Mouse (Mus musculus) heart, embryonic 13.5 days (tissue): ENCODE measurements around the gene Acsbg1. TPM values are rescaled to one million over a fixed set of nuclear protein-coding genes. Genes with fewer than 3 reads are reported as not detected.

Source experiments
- ATAC-seq: fragments of 200-750 bp; cut with Nextera tagmentation; 2 replicates; pipeline ENCODE4 v1.8.0; 2017; ENCODE audit warnings: moderate TSS enrichment; ENCODE audit not compliant: insufficient number of reproducible peaks, low FRiP score, low TSS enrichment; ENCODE audit errors: extremely low read depth
- H3K27ac ChIP-seq: fragments of 300-500 bp; sonication (generic); replicated peaks from 2 replicates; pipeline ENCODE4 v1.5.1; 2015; ENCODE audit warnings: moderate library complexity, mild to moderate bottlenecking, inconsistent platforms
- H3K27me3 ChIP-seq: fragments of 300-500 bp; sonication (generic); replicated peaks from 2 replicates; pipeline ENCODE4 v1.6.1; 2015; ENCODE audit warnings: mild to moderate bottlenecking, inconsistent platforms
- H3K36me3 ChIP-seq: fragments of 300-500 bp; sonication (generic); 2 replicates; pipeline ENCODE4 v1.6.1; 2015; ENCODE audit warnings: mild to moderate bottlenecking, inconsistent platforms
- H3K4me1 ChIP-seq: fragments of 300-500 bp; sonication (generic); 2 replicates; pipeline ENCODE4 v1.6.1; 2015; ENCODE audit warnings: inconsistent platforms
- H3K4me2 ChIP-seq: fragments of 300-500 bp; sonication (generic); 2 replicates; pipeline ENCODE4 v1.6.1; 2015; ENCODE audit warnings: inconsistent platforms, mild to moderate bottlenecking, moderate library complexity
- H3K4me3 ChIP-seq: fragments of 300-500 bp; sonication (generic); 2 replicates; pipeline ENCODE4 v1.5.1; 2015; ENCODE audit warnings: moderate library complexity, mild to moderate bottlenecking, inconsistent platforms
- H3K9ac ChIP-seq: fragments of 300-500 bp; sonication (generic); 2 replicates; pipeline ENCODE4 v1.6.1; 2015; ENCODE audit warnings: inconsistent platforms, mild to moderate bottlenecking, moderate library complexity
- H3K9me3 ChIP-seq: fragments of 300-500 bp; sonication (generic); 2 replicates; pipeline ENCODE4 v1.6.1; 2016; ENCODE audit warnings: inconsistent platforms
- WGBS: fragments of 180-500 bp; shearing (Covaris S2); methylation state at CpG from one replicate; pipeline ENCODE4 v1.1.7; 2015; ENCODE audit warnings: mixed read lengths; 5-methylcytosine and 5-hydroxymethylcytosine counted together
- polyA plus RNA-seq: library from polyadenylated mRNA; unstranded; fragments of >200 nt; fragmentation: Nextera tagmentation; extraction: Ambion mirVana; gene quantifications from 2 replicates; pipeline ENCODE4 v1.2.1, GENCODE M21; 2015

Gene Acsbg1
- polyA plus RNA-seq, 1 experiment from 2014 or later, result 0.09 TPM

DNA sequence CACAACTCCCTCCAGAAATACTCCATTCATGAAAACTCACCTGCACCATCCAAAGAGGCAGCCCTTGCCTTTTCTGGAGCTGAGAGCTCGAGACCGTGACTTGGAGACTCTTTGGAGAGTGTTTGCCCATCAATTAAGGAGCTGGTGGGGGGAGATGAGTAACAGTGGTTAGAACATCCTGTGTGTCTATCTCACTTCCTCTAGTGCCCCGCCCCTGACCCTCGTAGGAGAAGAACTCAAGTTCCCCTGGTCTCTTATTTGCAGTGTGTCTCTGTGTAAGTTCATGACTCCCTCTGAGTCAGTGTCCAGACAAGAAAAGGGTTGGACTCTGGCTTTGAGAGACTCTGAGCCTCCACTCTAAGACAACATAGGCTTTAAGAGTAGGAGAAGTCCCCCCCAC, 19.1 kb downstream of the Acsbg1 start:
- H3K27me3 ChIP-seq, result peaks cover 11% of the 10 kb centered on the region; the same call in 1 of the 2 replicates
- H3K9me3 ChIP-seq, result no peaks in the 10 kb centered on the region
- no peaks in the 10 kb centered on the region for H3K36me3 ChIP-seq
- 68% methylated on average over 4 of the region's 4 CpGs for WGBS
- H3K9ac ChIP-seq, result no peak overlapping the region
- no peak overlapping the region for H3K4me2 ChIP-seq
- H3K4me3 ChIP-seq, result no peak overlapping the region
- H3K27ac ChIP-seq, result no peak overlapping the region
- H3K4me1 ChIP-seq, result peaks cover 11% of the 10 kb centered on the region
- ATAC-seq, result no peak

DNA sequence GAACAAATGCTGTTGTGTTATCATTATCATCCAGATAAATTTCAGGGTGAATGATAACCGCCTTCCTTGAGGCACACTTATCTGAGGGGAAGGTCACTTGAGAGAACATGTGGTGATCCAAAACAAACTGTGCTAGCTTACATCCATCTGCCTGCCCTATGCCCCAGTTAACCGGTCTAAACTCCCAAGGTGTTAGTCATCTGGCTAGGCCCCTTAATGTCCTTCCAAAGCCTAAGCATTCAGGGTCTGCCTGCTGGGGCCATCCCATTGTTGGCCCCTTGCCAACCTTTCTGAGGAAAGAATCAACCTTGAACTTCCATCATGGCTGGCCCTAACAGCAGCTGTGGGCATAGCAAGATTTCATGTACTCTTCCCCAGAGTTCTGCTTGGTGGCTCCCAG, 19.5 kb downstream of the Acsbg1 start:
- H3K36me3 ChIP-seq, result no peaks in the 10 kb centered on the region
- no peak overlapping the region for H3K4me3 ChIP-seq
- H3K4me2 ChIP-seq, result no peak overlapping the region
- no peaks in the 10 kb centered on the region for H3K9me3 ChIP-seq
- H3K9ac ChIP-seq, result no peak overlapping the region
- H3K27me3 ChIP-seq, result peaks cover 11% of the 10 kb centered on the region; the same call in 1 of the 2 replicates
- no peak for ATAC-seq
- H3K27ac ChIP-seq, result no peak overlapping the region
- H3K4me1 ChIP-seq, result peaks cover 11% of the 10 kb centered on the region
- WGBS, result 58% methylated on average over 2 of the region's 2 CpGs

- no peak for ATAC-seq
- Histone ChIP-seq H3K9me3 (no peaks in the 10 kb centered on the region), H3K9ac (no peak overlapping the region), H3K27me3 (peaks cover 11% of the 10 kb centered on the region; the same call in 1 of the 2 replicates), H3K4me2 (no peak overlapping the region), H3K4me1 (peaks cover 11% of the 10 kb centered on the region), H3K36me3 (no peaks in the 10 kb centered on the region), H3K4me3 (no peak overlapping the region), H3K27ac (no peak overlapping the region)
- 59% methylated on average over 3 of the region's 3 CpGs for WGBS
Observed at GRCm38 (mm10) chr9:54641548-54641947, 20.1 kb downstream of the Acsbg1 start.

- Histone ChIP-seq H3K9me3 (no peaks in the 10 kb centered on the region), H3K36me3 (no peaks in the 10 kb centered on the region), H3K4me3 (no peak overlapping the region), H3K27ac (no peak overlapping the region), H3K27me3 (0 out of 2 replicates have a peak, but pooled peaks cover 3% of the 10 kb centered on the region), H3K4me2 (no peak overlapping the region), H3K4me1 (peaks cover 14% of the 10 kb centered on the region), H3K9ac (no peak overlapping the region)
- 38% methylated on average over 2 of the region's 2 CpGs for WGBS
- no peak for ATAC-seq
Observed at GRCm38 (mm10) chr9:54639192-54639591, 22.5 kb downstream of the Acsbg1 start.

DNA sequence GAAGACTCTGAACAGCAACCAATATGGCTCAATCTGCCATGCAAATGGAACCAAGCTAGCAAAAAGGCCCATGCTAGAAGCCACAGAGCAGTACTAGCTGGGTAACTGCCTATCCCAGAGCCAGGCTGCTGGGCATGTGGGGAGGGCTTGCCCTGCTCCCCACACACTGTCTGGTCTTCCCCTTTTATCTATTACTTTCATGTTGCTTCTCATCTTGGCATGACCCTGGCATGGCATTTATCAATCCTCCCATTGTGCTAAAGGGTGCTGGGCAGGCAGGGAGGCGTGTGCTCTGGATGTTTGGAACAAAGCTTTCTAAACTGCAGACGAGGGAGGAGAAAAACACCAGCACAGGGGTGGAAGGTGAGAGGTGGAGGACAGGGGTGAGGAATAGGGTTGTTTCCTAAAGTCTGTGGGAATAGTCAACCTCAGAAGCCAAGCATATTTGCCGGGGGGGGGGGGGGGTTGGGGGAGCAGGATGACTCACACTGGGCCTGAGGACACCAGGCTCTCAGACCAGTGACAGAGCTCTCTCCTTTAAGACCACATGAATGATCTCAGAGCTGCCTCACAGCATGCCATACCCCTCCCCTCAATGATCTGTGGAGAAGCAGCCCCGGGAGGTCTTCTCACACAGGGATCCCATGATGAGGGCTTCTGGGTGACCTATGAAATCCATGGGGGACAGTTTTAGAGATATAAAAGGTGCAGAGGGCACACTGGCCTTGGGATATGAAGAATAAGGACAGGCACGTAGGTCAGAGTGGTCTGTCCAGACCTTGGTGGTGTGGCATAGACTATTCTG, 24.0 kb downstream of the Acsbg1 start:
- no peak overlapping the region for H3K4me2 ChIP-seq
- 44% methylated on average over 5 of the region's 5 CpGs for WGBS
- H3K4me1 ChIP-seq, result peaks cover 22% of the 10 kb centered on the region
- H3K27me3 ChIP-seq, result no peaks in the 10 kb centered on the region
- no peak overlapping the region for H3K4me3 ChIP-seq
- H3K9ac ChIP-seq, result no peak overlapping the region
- no peak for ATAC-seq
- no peak overlapping the region for H3K27ac ChIP-seq
- no peaks in the 10 kb centered on the region for H3K9me3 ChIP-seq
- H3K36me3 ChIP-seq, result no peaks in the 10 kb centered on the region

DNA sequence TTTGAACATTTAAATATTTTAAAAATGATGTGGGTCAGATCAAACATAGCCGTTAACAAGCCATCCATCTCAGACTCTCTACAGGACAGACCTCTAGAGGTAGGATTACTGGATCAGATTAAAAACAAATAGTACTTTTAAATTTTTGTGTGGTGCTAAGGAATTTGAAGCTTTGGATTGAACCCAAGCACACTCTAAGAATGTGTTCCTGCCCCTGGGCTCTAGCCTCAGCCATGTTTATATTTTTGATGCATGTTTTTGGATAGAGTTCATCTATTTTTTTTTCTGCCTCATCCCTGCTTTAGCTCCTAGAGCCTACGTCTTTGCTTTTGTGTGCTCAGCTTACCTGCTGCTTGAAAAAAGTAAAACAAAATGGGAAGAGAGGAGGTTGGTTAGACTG, 28.3 kb downstream of the Acsbg1 start:
- WGBS, result 73% methylated on average over 2 of the region's 2 CpGs
- Histone ChIP-seq H3K36me3 (no peaks in the 10 kb centered on the region), H3K4me3 (no peak overlapping the region), H3K9ac (no peak overlapping the region; the same call in 1 of the 2 replicates), H3K27ac (no peak overlapping the region), H3K4me1 (peaks cover 11% of the 10 kb centered on the region), H3K27me3 (no peaks in the 10 kb centered on the region), H3K4me2 (peak overlapping the region; percentile 45), H3K9me3 (no peaks in the 10 kb centered on the region)
- ATAC-seq, result no peak

DNA sequence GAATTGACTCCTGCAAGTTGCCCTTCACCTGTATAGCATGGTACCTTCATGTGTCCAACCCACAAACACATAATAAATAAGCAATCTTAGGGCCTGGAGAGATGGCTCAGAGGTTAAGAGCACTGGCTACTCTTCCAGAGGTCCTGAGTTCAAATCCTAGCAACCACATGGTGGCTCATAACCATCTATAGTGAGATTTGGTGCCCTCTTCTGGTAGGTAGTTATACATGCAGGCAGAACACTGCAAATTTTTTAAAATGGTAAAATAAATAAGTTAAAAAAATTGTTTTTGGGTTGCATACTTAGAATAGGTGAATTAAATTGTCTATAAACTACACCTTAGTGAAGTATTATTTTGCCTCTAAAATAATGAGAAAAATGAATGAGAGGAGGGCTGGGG, 30.8 kb downstream of the Acsbg1 start:
- Histone ChIP-seq H3K4me3 (no peak overlapping the region), H3K27me3 (no peaks in the 10 kb centered on the region), H3K9me3 (no peaks in the 10 kb centered on the region), H3K27ac (no peak overlapping the region), H3K9ac (no peak overlapping the region), H3K4me1 (peaks cover 11% of the 10 kb centered on the region), H3K36me3 (no peaks in the 10 kb centered on the region), H3K4me2 (no peak overlapping the region)
- no peak for ATAC-seq

DNA sequence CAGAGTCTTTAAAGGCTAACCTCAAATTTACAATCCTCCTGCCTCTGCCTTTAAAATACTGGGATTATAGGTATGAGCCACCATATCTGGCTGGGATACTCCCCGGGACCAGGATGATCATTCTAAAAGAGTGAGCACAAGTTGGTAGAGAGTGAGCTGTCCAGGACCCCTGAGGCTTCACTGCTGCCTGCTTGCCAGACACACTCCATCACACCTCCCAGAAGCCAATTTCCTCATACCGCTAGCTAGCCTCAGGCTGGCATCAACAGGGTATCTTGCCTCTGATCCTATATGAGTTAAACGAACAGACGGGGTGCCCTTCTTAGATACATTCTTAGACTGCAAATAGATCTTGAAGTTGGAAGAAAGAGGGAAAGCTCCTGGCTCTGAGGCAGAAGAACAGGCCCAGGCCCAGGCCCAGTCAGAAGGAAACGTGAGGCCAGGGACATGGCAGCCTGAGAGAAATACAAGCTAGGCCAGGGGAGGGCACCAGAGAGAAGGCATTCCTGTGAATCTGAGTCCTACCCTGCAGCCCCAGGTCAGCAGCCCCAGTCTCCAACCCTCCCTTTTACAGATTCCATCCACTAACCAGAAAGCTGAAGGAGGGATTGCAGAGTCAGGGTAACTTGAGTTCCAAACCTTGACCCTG, 31.9 kb downstream of the Acsbg1 start:
- ATAC-seq, result no peak

DNA sequence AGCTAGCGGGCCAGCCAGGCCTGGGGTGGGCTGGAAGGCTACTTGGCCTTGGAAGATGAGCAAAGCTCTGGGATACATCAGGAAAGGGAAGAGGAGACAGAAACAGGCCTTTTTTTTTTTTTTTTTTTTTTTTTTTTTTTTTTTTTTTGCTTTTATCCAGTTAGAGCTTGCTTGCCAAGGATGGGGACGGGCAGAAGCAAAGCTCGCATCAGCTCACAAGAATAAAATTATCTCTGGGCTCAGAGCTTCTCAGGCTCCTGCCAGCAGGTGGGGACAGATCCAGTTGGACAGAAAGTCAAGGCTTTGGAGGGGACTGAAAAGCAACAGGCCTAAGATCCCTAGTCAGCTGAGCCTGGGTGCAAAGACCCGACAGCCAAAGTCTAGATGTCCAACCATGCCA, 32.9 kb downstream of the Acsbg1 start:
- ATAC-seq, result no peak

More for the DNA sequence above, 31.9 kb downstream of the Acsbg1 start:
- H3K27ac ChIP-seq, result no peak overlapping the region
- no peaks in the 10 kb centered on the region for H3K36me3 ChIP-seq
- H3K9ac ChIP-seq, result no peak overlapping the region
- H3K27me3 ChIP-seq, result no peaks in the 10 kb centered on the region
- H3K4me2 ChIP-seq, result no peak overlapping the region
- no peak overlapping the region for H3K4me3 ChIP-seq
- H3K4me1 ChIP-seq, result peaks cover 11% of the 10 kb centered on the region
- H3K9me3 ChIP-seq, result no peaks in the 10 kb centered on the region
- 78% methylated on average over 5 of the region's 5 CpGs for WGBS

DNA sequence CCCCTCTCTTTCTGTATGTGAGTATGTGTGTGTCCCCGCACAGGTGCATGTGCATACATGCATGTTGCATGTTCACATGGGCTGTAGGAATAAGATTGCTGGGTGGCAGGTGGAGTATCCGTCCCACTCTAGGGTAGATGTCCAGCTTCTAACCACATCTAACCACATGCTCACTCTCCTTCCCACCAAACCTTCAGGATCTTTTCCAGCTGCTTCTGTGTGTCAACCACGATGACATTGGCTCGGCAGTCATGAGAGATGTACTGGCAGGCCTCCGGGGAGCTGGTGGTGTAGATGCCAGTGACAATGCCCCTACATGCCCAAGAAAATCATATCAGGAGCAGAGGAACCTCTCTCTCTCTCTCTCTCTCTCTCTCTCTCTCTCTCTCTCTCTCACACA, 34.4 kb downstream of the Acsbg1 start:
- Histone ChIP-seq H3K27me3 (no peaks in the 10 kb centered on the region), H3K4me3 (no peak overlapping the region), H3K9ac (no peak overlapping the region), H3K4me2 (no peak overlapping the region), H3K9me3 (no peaks in the 10 kb centered on the region), H3K4me1 (no peaks in the 10 kb centered on the region), H3K36me3 (no peaks in the 10 kb centered on the region), H3K27ac (no peak overlapping the region)
- no peak for ATAC-seq
- 80% methylated on average over 5 of the region's 5 CpGs for WGBS

More for the DNA sequence above, 32.9 kb downstream of the Acsbg1 start:
- no peak overlapping the region for H3K27ac ChIP-seq
- H3K9me3 ChIP-seq, result no peaks in the 10 kb centered on the region
- no peak overlapping the region for H3K9ac ChIP-seq
- no peaks in the 10 kb centered on the region for H3K27me3 ChIP-seq
- no peak overlapping the region for H3K4me2 ChIP-seq
- H3K36me3 ChIP-seq, result no peaks in the 10 kb centered on the region
- WGBS, result 77% methylated on average over 4 of the region's 4 CpGs
- H3K4me1 ChIP-seq, result peaks cover 3% of the 10 kb centered on the region; the same call in 1 of the 2 replicates
- H3K4me3 ChIP-seq, result no peak overlapping the region

- 46% methylated on average over 13 of the region's 13 CpGs for WGBS
Observed at GRCm38 (mm10) chr9:54614182-54614850, 47.4 kb downstream of the Acsbg1 start.

More at GRCm38 (mm10) chr9:54614182-54614850, 47.4 kb downstream of the Acsbg1 start:
- no peak for ATAC-seq
- Histone ChIP-seq H3K27me3 (no peaks in the 10 kb centered on the region), H3K9me3 (no peaks in the 10 kb centered on the region), H3K9ac (no peak overlapping the region), H3K36me3 (no peaks in the 10 kb centered on the region), H3K27ac (no peak overlapping the region), H3K4me1 (no peaks in the 10 kb centered on the region), H3K4me2 (no peak overlapping the region), H3K4me3 (no peak overlapping the region)
